Mouse (Mus musculus) liver, embryonic 14.5 days (tissue): ENCODE data around the gene Oat.

ENCODE experiments used
- CTCF ChIP-seq: IDR thresholded peaks from 2 replicates; pipeline ENCODE4 v1.5.1; 2016; ENCODE audit warnings: antibody characterized with exemption, low read depth, control low read depth
- EP300 ChIP-seq: IDR thresholded peaks from 2 replicates; pipeline ENCODE4 v1.6.1; 2016; ENCODE audit warnings: antibody characterized with exemption, low read depth

- TF ChIP-seq CTCF (no peak), EP300 (no peak)
Observed at GRCm38 (mm10) chr7:132547126-132547525, 29.1 kb downstream of the Oat start.
